Mouse (Mus musculus) heart, adult 2 months (tissue): ENCODE measurements around the gene Cbx7. TPM values are rescaled to one million over a fixed set of nuclear protein-coding genes. Genes with fewer than 3 reads are reported as not detected.
A peak's percentile ranks its signal among the peaks of the same experiment; 100 is the strongest.

Experiments used
- DNase-seq, 2 experiments: peaks; one replicate each; pipeline ENCODE4 v3.0.0; 2021
- H3K27ac ChIP-seq: fragments of 200-600 bp; 2 replicates; pipeline ENCODE4 v1.8.1; 2022
- H3K27me3 ChIP-seq: fragments of 200-500 bp; 2 replicates; pipeline ENCODE4 v1.6.1; 2012; ENCODE audit warnings: mild to moderate bottlenecking, low read length, inconsistent platforms, mixed read lengths; ENCODE audit not compliant: control insufficient read depth, insufficient read depth
- H3K36me3 ChIP-seq: fragments of 200-500 bp; 2 replicates; pipeline ENCODE4 v1.6.1; 2012; ENCODE audit warnings: low read length, inconsistent platforms; ENCODE audit not compliant: control insufficient read depth, insufficient read depth
- H3K4me1 ChIP-seq: fragments of 200-500 bp; 2 replicates; pipeline ENCODE4 v1.6.1; 2011; ENCODE audit warnings: low read length; ENCODE audit not compliant: control insufficient read depth, insufficient read depth
- H3K4me3 ChIP-seq: fragments of 200-600 bp; 2 replicates; pipeline ENCODE4 v1.8.1; 2022
- H3K79me2 ChIP-seq: fragments of 200-500 bp; replicated peaks from 2 replicates; pipeline ENCODE4 v1.6.1; 2012; ENCODE audit warnings: mild to moderate bottlenecking, inconsistent platforms, low read length, moderate library complexity, mixed read lengths; ENCODE audit not compliant: control insufficient read depth, insufficient read depth
- H3K9ac ChIP-seq: fragments of 200-500 bp; 2 replicates; pipeline ENCODE4 v1.6.1; 2012; ENCODE audit warnings: low read depth, mild to moderate bottlenecking, control low read depth, inconsistent platforms, low read length, mixed read lengths
- CTCF ChIP-seq: fragments of 200-600 bp; IDR thresholded peaks from 2 replicates; pipeline ENCODE4 v1.8.1; 2022; ENCODE audit warnings: antibody characterized with exemption, mild to moderate bottlenecking, moderate library complexity
- EP300 ChIP-seq: fragments of 200-500 bp; IDR thresholded peaks from 2 replicates; pipeline ENCODE4 v1.6.1; 2011; ENCODE audit warnings: low read depth, low read length, control low read depth; ENCODE audit not compliant: insufficient read depth
- POLR2A ChIP-seq: fragments of 200-500 bp; IDR thresholded peaks from 2 replicates; pipeline ENCODE4 v1.6.1; 2011; ENCODE audit warnings: mild to moderate bottlenecking, low read depth, low read length, control low read depth; ENCODE audit not compliant: insufficient read depth
- WGBS: fragments of 180-500 bp; shearing (Covaris S2); methylation state at CpG from one replicate; pipeline ENCODE4 v1.1.7; 2018; 5-methylcytosine and 5-hydroxymethylcytosine counted together
- intact Hi-C: fragments of 180-260 bp; cut with DNase I; formaldehyde crosslinking; loops from one replicate; pipeline ENCODE4 v1.15.1; 2025
- polyA plus RNA-seq: library from polyadenylated mRNA; depleted of rRNA; stranded (reverse); fragments of >200 nt; gene quantifications from 2 replicates; pipeline ENCODE4 v1.2.3, GENCODE M21; 2012
- total RNA-seq, 2 experiments: library from RNA; stranded (reverse); gene quantifications; 2 replicates each; pipeline ENCODE4 v1.2.3; 2021

Cbx7 gene
- total and polyA plus RNA-seq, 3 experiments: 18.9 to 21.7 (median 21.4) TPM

DNA sequence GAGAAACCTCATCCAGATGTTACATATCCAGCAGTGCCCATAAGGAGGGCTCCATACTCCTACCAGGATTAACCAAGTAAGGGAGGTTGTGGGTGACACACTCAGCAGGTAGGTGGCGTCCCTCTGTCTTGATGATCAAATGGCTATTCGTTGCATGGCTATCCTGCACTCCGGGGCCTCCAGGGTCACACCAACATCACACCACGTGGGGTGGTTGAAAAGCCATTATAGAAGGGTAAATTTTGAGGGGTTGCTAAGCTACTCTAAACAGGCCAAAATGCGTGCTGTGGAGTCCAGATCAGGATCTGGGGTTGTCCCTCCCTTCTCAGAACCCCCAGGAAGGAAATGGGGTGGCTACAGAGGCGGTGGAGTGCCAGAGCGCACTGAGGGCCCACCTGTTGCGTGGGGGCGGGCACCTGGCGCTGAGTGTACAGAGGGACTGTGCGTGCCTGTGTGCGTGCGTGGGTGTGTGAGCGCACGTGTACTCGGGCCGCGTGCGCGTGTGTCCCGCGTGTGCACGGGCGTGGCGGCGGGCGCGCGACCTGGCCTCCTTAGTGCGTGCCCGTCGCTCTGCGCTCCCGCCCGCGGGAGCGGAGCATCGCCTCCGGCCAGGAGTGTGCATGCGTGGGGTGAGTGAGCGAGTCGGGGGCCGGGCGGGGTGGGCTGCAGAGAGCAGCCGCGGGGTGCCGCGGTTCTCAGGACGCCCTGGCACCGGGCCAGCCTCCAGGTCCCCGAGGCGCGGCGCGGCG, 41.0 kb upstream of the Cbx7 start:
- Histone ChIP-seq H3K4me1 (peaks cover 1% of the 10 kb centered on the region), H3K36me3 (peaks cover under 1% of the 10 kb centered on the region; the same call in 1 of the 2 replicates), H3K27me3 (peaks cover 1% of the 10 kb centered on the region; the same call in 1 of the 2 replicates), H3K9ac (peak overlapping the region; percentile 89), H3K4me3 (peak overlapping the region; percentile 80), H3K79me2 (peaks cover 5% of the 10 kb centered on the region), H3K27ac (peak overlapping the region; percentile 96)
- 6% methylated on average over 55 of the region's 56 CpGs for WGBS
- TF ChIP-seq EP300 (no peak), CTCF (peak; percentile 61), POLR2A (no peak)
- intact Hi-C loops: loop anchor here (2.0 kb wide), 1 partner anchor 61 kb away; no protein-coding TSS in a partner anchor
- peak in 1 of 2 experiments; percentile 55 for DNase-seq

DNA sequence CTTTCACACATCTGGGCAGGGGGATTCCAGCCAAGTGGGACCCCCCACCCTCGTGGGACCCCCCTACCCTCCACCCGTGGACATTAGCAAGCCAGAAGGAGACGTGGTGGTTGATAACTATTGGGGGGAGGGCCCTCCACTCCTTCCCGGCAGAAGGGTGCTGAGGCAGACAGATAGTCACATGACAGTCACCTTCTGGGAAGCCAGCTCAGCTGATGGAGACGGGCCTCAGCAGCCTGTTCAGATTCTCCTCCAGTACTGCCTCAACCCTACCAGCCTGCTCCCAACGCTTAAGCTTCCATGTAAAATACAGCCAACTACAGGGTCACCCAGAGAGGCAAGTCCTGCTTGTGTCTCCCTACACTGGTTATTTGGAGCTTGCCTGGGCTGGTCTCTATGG, 40.3 kb upstream of the Cbx7 start:
- peaks cover 1% of the 10 kb centered on the region; the same call in 1 of the 2 replicates for H3K27me3 ChIP-seq
- WGBS: 34% methylated on average over 6 of the region's 6 CpGs
- peak overlapping the region; percentile 96 for H3K27ac ChIP-seq

DNA sequence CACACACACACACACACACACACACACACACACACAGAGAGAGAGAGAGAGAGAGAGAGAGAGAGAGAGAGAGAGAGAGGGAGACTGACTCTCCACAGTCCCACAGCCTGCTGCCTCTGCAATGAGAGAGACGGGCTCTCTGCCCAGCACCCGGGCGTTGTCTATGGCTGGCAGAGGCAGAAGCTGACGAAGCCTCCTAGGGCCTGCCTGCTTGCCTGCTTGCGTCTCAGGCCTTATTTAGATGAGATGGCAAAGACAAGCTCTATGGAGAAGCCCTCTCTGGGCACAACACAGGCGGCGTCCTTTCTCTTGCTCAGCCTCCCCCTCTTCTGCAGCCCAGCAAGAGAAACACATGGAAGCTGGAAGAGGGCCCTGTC, 39.3 kb upstream of the Cbx7 start:
- intact Hi-C loops: loop anchor here (2.0 kb wide), 1 partner anchor 59 kb away; no protein-coding TSS in a partner anchor
- peaks cover 14% of the 10 kb centered on the region for H3K4me1 ChIP-seq
- H3K79me2 ChIP-seq: peaks cover 5% of the 10 kb centered on the region
- peak overlapping the region; percentile 80 for H3K4me3 ChIP-seq
- TF ChIP-seq CTCF (no peak), EP300 (no peak), POLR2A (no peak)
- peaks cover 1% of the 10 kb centered on the region; the same call in 1 of the 2 replicates for H3K27me3 ChIP-seq
- 18% methylated on average over 7 of the region's 7 CpGs for WGBS
- H3K27ac ChIP-seq: peak overlapping the region; percentile 0; the same call in 1 of the 2 replicates
- peak in 1 of 2 experiments; percentile 67 for DNase-seq
- H3K36me3 ChIP-seq: peaks cover 5% of the 10 kb centered on the region; the same call in 1 of the 2 replicates
- peak overlapping the region; percentile 45 for H3K9ac ChIP-seq

More for the DNA sequence above, 40.3 kb upstream of the Cbx7 start:
- peaks cover 5% of the 10 kb centered on the region for H3K79me2 ChIP-seq
- H3K4me1 ChIP-seq: peaks cover 6% of the 10 kb centered on the region
- DNase-seq: no peak
- peak overlapping the region; percentile 80 for H3K4me3 ChIP-seq
- H3K9ac ChIP-seq: peak overlapping the region; percentile 89
- peaks cover 4% of the 10 kb centered on the region; the same call in 1 of the 2 replicates for H3K36me3 ChIP-seq
- TF ChIP-seq EP300 (no peak), POLR2A (no peak), CTCF (no peak)
- intact Hi-C loops: loop anchor here (2.0 kb wide), 1 partner anchor 60 kb away; no protein-coding TSS in a partner anchor

DNA sequence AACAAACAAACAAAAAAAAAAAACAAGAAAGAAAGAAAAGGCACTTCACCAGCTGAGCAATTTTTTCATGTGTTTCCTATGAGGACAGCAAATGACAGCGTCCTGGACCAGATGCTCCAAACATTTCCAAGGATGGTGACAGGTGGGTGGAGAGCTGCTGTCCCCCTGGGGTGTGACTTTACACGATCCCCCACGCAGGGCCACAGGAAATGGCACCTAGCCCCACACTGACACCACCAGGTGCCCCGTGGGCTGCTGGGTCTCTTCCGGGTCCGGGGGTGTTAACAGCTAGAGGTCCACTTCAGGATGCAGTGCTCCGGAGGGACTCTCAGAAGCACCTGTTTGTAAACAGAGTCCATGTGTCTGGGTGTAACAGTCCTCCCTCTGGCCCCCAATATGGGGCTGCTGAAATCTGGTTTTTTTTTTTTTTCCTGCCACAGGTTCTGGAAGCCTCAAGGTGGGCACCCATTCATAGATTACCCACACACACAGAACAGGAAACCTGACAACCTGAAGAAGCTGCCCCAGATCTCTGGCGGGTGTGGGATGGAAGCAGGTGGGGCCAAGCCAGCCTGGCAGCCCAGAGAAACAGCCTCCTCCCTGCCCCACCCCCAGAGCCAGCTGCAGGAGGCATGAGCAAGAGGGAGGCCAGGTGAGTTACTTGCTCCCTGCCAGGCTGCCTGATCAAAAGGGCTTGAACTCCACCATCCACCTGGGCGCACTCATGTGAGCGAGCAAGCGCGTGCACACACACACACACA, 38.7 kb upstream of the Cbx7 start:
- intact Hi-C loops: loop anchor here (2.0 kb wide), 1 partner anchor 59 kb away; no protein-coding TSS in a partner anchor
- peaks cover 7% of the 10 kb centered on the region; the same call in 1 of the 2 replicates for H3K36me3 ChIP-seq
- H3K27me3 ChIP-seq: peaks cover 1% of the 10 kb centered on the region; the same call in 1 of the 2 replicates
- H3K27ac ChIP-seq: peak overlapping the region; percentile 33; the same call in 1 of the 2 replicates
- H3K79me2 ChIP-seq: peaks cover 5% of the 10 kb centered on the region
- DNase-seq: no peak
- peak overlapping the region; percentile 45 for H3K9ac ChIP-seq
- TF ChIP-seq POLR2A (no peak), EP300 (no peak), CTCF (no peak)
- 36% methylated on average over 12 of the region's 12 CpGs for WGBS
- peaks cover 17% of the 10 kb centered on the region for H3K4me1 ChIP-seq
- peak overlapping the region; percentile 22 for H3K4me3 ChIP-seq

DNA sequence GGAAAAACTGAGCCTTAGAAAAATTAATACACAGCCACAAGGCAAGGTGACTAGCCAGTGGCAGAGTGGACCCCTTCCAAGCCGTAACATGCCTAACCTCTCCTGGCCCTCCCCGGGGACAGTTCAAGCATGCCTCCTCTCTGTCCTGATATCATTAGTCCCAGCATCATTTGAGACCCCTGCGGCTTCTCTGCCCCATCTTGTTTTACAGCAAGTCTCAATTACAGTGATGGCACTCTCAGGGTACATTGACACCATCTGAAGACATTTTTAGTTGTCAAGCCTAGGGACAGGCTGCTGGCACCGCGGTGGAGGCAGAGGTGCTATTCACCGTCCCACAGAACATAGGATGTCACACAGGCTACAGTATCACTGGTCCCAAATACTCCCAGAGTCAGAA, 37.5 kb upstream of the Cbx7 start:
- Histone ChIP-seq H3K36me3 (peaks cover 9% of the 10 kb centered on the region; the same call in 1 of the 2 replicates), H3K27ac (peak overlapping the region; percentile 10; the same call in 1 of the 2 replicates), H3K79me2 (peaks cover 2% of the 10 kb centered on the region), H3K4me3 (no peak overlapping the region; the same call in 1 of the 2 replicates), H3K4me1 (peaks cover 24% of the 10 kb centered on the region), H3K27me3 (no peaks in the 10 kb centered on the region), H3K9ac (no peak overlapping the region)
- no peak for DNase-seq
- WGBS: 63% methylated on average over 6 of the region's 6 CpGs
- TF ChIP-seq POLR2A: no peak
- TF ChIP-seq EP300: no peak
- TF ChIP-seq CTCF: no peak
- intact Hi-C loops: no loop called here
